Mouse (Mus musculus) liver, adult 2 months (tissue): ENCODE measurements around the gene Rdx.

Experiments
- CTCF ChIP-seq: fragments of 200-500 bp; IDR thresholded peaks from 2 replicates; pipeline ENCODE4 v1.5.1; 2011; ENCODE audit warnings: low read depth, low read length, control low read depth
- POLR2A ChIP-seq: fragments of 200-500 bp; IDR thresholded peaks from 2 replicates; pipeline ENCODE4 v1.6.1; 2011; ENCODE audit warnings: low read length, control low read depth; ENCODE audit not compliant: insufficient read depth; ENCODE audit errors: extremely low read depth

GRCm38 (mm10) chr9:52017091-52017490 lies 29.9 kb upstream of the Rdx start:
- TF ChIP-seq CTCF (no peak), POLR2A (no peak)
